Mouse (Mus musculus) embryonic fibroblast, embryonic 13.5 days (primary cell): ENCODE measurements around the gene Oit3.

Experiments used
- CTCF ChIP-seq: IDR thresholded peaks from 2 replicates; pipeline ENCODE4 v1.5.1; 2011; ENCODE audit warnings: mild to moderate bottlenecking, control low read depth, low read length, moderate library complexity, borderline replicate concordance; ENCODE audit not compliant: insufficient read depth
- POLR2A ChIP-seq: IDR thresholded peaks from 2 replicates; pipeline ENCODE4 v1.6.1; 2011; ENCODE audit warnings: low read depth, mild to moderate bottlenecking, control low read depth, low read length, moderate library complexity

- TF ChIP-seq POLR2A: no peak
- TF ChIP-seq CTCF: no peak
These were observed 28.9 kb upstream of the Oit3 start for GRCm38 (mm10) chr10:59470451-59470850.
